Mouse (Mus musculus): Measurements from ENCODE around the gene Amotl2.

DNA sequence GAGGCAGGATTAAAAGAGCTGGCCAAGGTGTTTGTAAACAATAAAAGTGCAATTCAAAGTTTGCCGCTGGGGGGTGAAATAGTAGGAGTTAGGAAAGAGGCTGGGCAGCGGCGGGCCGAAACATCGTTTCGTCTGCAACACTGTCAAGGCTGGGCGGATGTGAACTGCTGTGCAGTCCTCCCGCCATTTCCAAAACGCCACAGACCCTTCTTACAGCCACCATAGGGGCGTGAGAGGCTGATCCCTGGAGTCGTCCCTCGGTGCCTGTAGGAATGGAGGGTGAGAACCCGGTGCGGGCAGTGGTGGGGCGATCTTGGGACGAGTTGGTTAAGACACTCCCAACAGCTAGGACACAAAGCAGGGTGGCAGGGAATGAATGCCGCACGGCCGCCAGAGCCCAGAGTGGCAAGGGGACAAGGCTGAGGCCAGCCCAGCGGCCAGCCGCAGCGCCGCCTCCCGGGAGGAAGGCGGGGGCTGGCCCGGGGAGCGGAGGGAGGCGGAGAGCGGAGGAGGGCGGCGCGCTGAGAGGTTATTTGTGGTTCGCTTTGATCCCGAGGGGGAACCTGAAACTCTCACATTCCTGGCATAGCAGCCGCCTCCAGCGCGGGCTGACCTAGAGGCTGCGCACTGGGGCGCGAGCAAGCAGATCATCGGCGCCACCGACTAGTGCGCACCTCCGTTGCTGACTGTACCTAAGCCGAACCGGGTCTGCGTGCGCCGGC is 853 bp downstream of the Amotl2 start:
- TF ChIP-seq GATA1 (IDR thresholded peaks at IDR 0.05; ENCODE audit: low read length) (no peak), TAL1 (IDR thresholded peaks at IDR 0.05; ENCODE audit: low read length) (no peak)
